Mouse (Mus musculus) CD8-positive naive resting alpha-beta T cell, adult 2 months (primary cell): ENCODE data around the gene Prkd1.

Source experiments
- DNase-seq, 2 experiments: peaks; one replicate each; pipeline ENCODE4 v3.0.0; 2022; ENCODE audit warnings: low read depth in 2 of 2, low spot score in 2 of 2

Gene Prkd1

DNA sequence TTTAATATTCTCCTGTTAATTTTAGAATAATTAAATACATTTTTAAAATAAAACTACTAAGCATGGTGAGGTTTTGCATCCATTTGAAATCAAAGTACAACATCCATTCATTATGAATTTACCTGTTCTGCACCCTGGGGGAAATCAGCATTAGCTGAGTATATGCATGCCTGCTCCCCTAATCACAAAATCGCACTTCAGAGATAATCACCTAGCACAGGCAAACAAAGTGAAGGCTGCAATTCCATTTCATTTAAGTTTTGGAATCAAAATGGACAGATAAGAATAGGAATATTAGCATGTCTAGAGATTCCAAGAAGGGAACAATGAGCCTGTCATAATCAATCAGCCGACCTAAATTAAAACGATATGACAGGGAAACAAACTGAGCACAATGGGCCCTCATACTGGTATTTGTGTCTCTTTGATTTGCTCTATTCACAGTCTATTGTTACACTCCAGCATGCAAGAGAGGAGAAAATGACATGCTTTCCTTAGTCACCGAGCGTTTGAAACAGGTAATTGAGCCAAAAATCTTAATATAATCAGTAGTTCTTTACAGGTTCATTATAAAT, 218.7 kb downstream of the Prkd1 start:
- DNase-seq, result no peak

DNA sequence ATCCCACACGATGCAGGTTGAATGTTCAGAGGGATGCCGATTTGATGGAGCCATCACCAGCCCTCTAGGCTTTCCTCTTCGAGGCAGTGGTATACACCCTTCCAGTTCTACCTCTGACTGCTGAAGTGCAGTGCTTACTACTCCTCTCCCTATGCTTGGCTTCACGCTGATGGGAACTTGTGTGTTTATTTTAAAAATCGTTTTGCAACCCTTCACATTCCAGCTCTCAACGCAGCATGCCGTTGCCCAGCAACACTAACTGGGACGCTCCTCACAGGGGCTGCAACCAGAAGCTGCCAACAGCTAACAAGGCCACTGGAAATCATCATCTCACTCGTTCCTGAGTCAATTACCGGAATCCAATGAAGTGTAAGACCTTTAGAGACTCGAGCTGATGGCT, 296.5 kb downstream of the Prkd1 start:
- no peak for DNase-seq

DNA sequence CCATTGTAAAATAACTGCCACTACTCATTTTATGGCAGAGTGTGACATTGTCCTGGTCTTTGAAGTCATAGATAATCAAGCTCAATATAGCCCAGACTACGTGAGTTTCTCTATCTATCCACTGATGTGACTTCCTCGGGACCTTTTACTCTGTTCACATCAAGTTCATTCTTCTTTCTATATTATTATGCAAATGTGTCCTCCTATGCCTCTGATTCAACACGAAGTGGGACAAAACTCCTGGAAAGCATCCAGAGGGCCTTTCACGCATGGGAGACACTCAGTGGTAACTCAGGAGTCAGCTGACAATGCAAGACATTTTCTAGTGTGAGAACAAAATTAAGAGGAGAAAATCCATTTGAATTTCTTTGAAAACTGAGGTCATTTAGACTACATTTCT, 315.7 kb downstream of the Prkd1 start:
- DNase-seq, result no peak

DNA sequence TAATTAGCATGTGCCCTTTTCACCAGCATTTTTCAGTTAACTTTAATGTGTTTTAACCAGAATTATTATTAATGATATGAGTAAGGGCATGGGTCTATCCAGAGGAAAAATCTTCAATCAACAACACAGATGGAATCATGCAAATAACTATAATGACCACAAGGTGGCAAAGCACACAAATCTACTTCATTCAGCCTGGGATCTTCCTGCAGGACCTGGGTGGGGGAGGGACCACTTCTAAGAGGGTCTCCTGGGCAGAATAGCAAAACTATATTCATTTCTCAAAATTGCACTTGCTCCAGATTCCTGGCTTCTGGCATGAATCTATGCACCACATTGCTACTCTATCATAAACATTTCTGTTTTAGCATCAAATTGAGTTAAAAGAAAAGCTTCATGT, 334.3 kb downstream of the Prkd1 start:
- no peak for DNase-seq

DNA sequence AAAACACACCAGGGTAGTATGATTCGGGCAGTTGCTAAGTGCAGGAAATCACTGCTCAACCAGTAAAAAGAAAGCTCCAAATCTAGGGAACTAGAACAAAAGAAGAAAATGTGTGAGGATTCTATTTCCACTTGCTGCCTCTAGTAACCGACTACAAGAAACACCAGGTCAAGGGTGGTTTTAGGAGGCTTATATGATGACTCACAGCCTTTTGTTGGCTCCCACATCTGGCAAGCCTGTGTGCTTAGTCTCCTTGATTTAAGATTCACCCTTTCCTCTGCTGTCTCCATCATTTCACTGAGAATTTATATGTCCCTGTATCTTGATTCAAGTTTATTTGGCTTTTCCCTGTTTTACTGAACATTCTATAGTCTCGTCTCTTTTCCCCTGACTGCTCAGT, 339.6 kb downstream of the Prkd1 start:
- no peak for DNase-seq

DNA sequence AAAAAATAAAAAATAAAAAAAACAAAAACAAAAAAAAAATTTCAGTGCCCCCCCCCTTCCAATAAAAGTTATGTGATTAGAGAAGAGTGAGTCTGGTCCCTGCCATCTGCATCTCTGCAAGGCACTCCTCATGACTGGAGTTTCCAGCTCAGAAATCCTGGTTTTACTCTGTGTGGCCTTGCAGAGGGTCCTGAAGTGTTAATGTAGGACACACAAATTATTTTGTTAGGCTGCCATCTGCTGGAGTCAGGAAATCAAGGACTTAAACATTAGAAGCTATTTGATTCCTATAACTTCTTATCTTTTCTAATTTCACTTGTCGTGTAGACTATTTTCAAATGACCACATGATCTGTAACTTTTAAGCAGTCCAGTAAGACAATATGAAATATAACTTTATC, 347.6 kb downstream of the Prkd1 start:
- DNase-seq, result no peak

DNA sequence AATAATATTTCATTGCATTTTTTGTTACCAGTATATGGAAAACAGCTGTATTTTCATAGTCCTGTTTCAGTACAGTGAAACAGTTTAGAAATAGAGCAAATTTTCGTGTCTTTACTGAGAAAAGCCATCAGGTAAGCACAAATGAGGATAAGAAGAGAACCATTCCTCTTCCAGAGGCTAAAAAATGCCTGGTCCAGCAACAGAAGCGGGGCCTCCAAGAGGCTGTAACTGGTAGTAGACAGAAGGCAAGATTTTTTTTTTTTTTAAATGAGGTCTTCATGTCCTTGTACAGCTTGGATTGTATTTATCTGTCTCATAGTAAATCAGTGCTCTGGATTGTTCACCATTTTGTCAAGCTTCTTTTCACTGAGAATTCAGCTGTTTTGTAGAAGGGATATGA, 352.8 kb downstream of the Prkd1 start:
- no peak for DNase-seq

DNA sequence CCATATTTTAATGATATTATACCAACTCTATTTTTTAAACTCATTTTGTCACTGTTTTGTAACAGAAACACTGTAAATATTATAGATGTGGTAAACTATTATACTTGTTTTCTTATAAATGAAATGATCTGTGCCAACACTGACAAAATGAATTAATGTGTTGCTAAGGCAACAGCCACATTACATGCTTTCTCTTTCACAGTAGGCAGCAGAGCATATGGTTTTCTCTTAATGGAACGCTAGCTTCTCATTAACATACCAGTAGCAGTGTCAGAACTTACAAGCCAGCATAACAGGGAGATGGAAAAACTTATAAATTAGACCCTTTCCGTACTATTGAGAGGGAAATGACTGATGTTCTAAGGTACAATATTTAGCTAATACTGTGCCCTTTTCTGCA, 353.3 kb downstream of the Prkd1 start:
- no peak for DNase-seq

DNA sequence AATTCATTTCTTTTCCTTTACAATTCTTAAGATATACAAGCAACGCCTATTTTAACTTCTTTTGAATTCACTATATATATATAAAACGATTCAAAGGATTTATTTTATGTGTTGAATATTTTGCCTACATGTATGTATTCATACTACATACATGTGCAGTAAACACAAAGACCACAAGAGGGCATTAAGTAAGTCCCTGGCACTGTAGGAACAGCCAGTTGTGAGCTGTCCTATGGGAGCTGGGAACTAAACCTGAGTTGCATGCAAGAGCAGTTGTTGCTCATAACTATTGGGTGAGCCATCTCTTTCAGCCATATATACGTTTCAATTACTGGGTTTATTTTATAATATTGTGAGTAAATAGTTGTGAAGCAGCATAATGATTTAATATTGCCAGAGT, 356.1 kb downstream of the Prkd1 start:
- DNase-seq, result no peak
